Mouse (Mus musculus) myocyte (in vitro differentiated cells): ENCODE results near the gene Polr3g. TPM values are rescaled to one million over a fixed set of nuclear protein-coding genes. Genes with fewer than 3 reads are reported as not detected.
A peak's percentile ranks its signal among the peaks of the same experiment; 100 is the strongest.

ENCODE experiments used
- H3K27me3 ChIP-seq: one replicate; pipeline ENCODE4 v1.6.1; 2011; ENCODE audit not compliant: control insufficient read depth, insufficient read depth, insufficient read length
- H3K36me3 ChIP-seq: one replicate; pipeline ENCODE4 v1.6.1; 2011; ENCODE audit not compliant: control insufficient read depth, insufficient read depth
- H3K4me2 ChIP-seq: one replicate; pipeline ENCODE4 v1.6.1; 2011; ENCODE audit warnings: low read depth, control low read depth
- H3K4me3 ChIP-seq: one replicate; pipeline ENCODE4 v1.5.1; 2011; ENCODE audit warnings: mild to moderate bottlenecking, control low read depth, moderate library complexity
- H3K79me2 ChIP-seq: one replicate; pipeline ENCODE4 v1.6.1; 2011; ENCODE audit not compliant: control insufficient read depth, insufficient read depth
- H3ac ChIP-seq: one replicate; pipeline ENCODE4 v1.6.1; 2011; ENCODE audit not compliant: control insufficient read depth, insufficient read length
- CEBPB ChIP-seq: IDR thresholded peaks from 2 replicates; pipeline ENCODE4 v1.6.1; 2011; ENCODE audit warnings: mild to moderate bottlenecking, moderate library complexity; ENCODE audit not compliant: poor library complexity, insufficient read depth, severe bottlenecking
- E2F4 ChIP-seq: IDR thresholded peaks from one replicate; pipeline ENCODE4 v1.6.1; 2011; ENCODE audit warnings: mild to moderate bottlenecking, control low read depth, moderate library complexity; ENCODE audit not compliant: insufficient read depth
- MAX ChIP-seq: IDR thresholded peaks from one replicate; pipeline ENCODE4 v1.6.1; 2011; ENCODE audit warnings: low read depth, mild to moderate bottlenecking, control low read depth
- MYOD1 ChIP-seq, 3 experiments: IDR thresholded peaks; one replicate each; pipeline ENCODE4 v1.6.1; 2011; ENCODE audit warnings: control low read depth in 2 of 3, low read depth in 2 of 3, mild to moderate bottlenecking in 2 of 3, moderate library complexity in 1 of 3; ENCODE audit not compliant: insufficient read length in 2 of 3, control insufficient read depth in 1 of 3
- MYOG ChIP-seq, 3 experiments: IDR thresholded peaks; one replicate each; pipeline ENCODE4 v1.6.1; 2011; ENCODE audit warnings: control low read depth in 2 of 3, low read depth in 2 of 3, mild to moderate bottlenecking in 2 of 3; ENCODE audit not compliant: insufficient read length in 2 of 3, control insufficient read depth in 1 of 3, insufficient read depth in 1 of 3
- POLR2A ChIP-seq: IDR thresholded peaks from one replicate; pipeline ENCODE4 v1.6.1; 2011; ENCODE audit warnings: low read depth, mild to moderate bottlenecking, control low read depth, moderate library complexity; ENCODE audit not compliant: insufficient read length
- POLR2AphosphoS2 ChIP-seq: IDR thresholded peaks from one replicate; pipeline ENCODE4 v1.6.1; 2011; ENCODE audit warnings: low read depth, control low read depth; ENCODE audit not compliant: insufficient read length
- REST ChIP-seq: IDR thresholded peaks from one replicate; pipeline ENCODE4 v1.6.1; 2011; ENCODE audit warnings: mild to moderate bottlenecking, control low read depth, moderate library complexity; ENCODE audit not compliant: insufficient read depth, insufficient read length
- SRF ChIP-seq: IDR thresholded peaks from one replicate; pipeline ENCODE4 v1.6.1; 2011; ENCODE audit warnings: low read depth; ENCODE audit not compliant: control insufficient read depth, insufficient read length
- TCF12 ChIP-seq: IDR thresholded peaks from one replicate; pipeline ENCODE4 v1.6.1; 2011; ENCODE audit warnings: mild to moderate bottlenecking, control low read depth; ENCODE audit not compliant: poor library complexity, insufficient read depth, severe bottlenecking
- TCF3 ChIP-seq: IDR thresholded peaks from one replicate; pipeline ENCODE4 v1.6.1; 2011; ENCODE audit warnings: low read depth, control low read depth; ENCODE audit not compliant: insufficient read length
- USF1 ChIP-seq: IDR thresholded peaks from one replicate; pipeline ENCODE4 v1.6.1; 2011; ENCODE audit warnings: low read depth, mild to moderate bottlenecking, control low read depth, moderate library complexity
- polyA plus RNA-seq: library from polyadenylated mRNA; unstranded; fragments of >200 nt; fragmentation: generic; extraction: Trizol; gene quantifications from one replicate; pipeline ENCODE4 v1.2.1, GENCODE M21; 2012; ENCODE audit warnings: missing spikeins

Gene Polr3g
- polyA plus RNA-seq, 1 experiment = 3.5 TPM

DNA sequence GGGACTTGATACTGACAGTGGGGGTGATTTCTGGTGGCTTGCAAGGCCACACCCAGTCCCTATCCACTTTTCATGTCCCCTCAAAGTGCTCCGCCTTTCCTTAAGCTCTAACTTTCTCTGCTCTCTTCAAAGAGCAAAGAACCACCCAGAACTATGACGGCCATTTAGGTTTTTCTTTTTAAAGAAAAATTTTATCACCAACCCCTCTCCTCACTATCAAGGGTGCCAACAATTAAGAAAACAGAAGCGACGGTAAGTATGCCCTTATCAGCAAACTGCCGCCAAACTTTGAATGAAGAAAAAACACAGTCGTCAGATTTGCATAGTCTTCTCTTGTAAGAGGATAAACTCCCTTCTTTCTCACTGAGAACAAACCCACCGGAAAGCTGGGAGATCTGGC is 547 bp downstream of the Polr3g start:
- Histone ChIP-seq H3K79me2 (peaks cover 28% of the 10 kb centered on the region), H3K4me3 (peak overlapping the region; percentile 59), H3K36me3 (no peaks in the 10 kb centered on the region), H3ac (no peak overlapping the region), H3K4me2 (peak overlapping the region; percentile 75), H3K27me3 (no peaks in the 10 kb centered on the region)
- TF ChIP-seq POLR2AphosphoS2 = no peak
- no peak for TF ChIP-seq TCF12
- no peak for TF ChIP-seq MYOG (IDR thresholded peaks at IDR 0.05; ENCODE audit: control insufficient read depth in 1 of 3, insufficient read depth in 1 of 3, insufficient read length in 2 of 3, low read depth in 2 of 3)
- no peak for TF ChIP-seq POLR2A
- no peak for TF ChIP-seq CEBPB
- TF ChIP-seq USF1 = no peak
- no peak for TF ChIP-seq TCF3
- no peak for TF ChIP-seq MYOD1 (IDR thresholded peaks at IDR 0.05; ENCODE audit: control insufficient read depth in 1 of 3, insufficient read length in 2 of 3, low read depth in 2 of 3)

DNA sequence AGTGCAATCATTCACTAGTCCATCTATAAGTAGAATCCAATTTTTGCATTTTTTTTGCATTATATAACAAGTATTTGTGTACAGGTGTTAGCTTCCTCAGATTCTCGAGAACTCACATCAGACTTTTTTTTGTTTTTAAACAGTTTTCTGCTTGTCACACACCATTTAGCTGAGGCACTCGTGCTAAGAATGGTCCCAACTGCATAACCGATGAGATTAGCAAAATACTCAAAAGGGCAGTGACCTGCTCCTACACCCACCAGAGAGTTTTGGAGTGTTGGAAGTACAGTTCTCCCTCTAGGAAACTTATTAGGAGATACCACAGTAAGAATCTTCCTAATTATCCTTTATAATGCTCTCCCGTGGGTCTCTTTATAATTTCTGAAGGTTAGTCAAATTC is 1.0 kb downstream of the Polr3g start:
- H3K4me2 ChIP-seq = peak overlapping the region; percentile 75
- H3K79me2 ChIP-seq = peaks cover 31% of the 10 kb centered on the region
- H3K27me3 ChIP-seq = no peaks in the 10 kb centered on the region
- no peaks in the 10 kb centered on the region for H3K36me3 ChIP-seq
- no peak overlapping the region for H3ac ChIP-seq
- TF ChIP-seq USF1 (no peak), POLR2AphosphoS2 (no peak), POLR2A (no peak), SRF (no peak), REST (no peak), MAX (no peak), TCF12 (no peak), E2F4 (no peak), MYOD1 (IDR thresholded peaks at IDR 0.05; ENCODE audit: control insufficient read depth in 1 of 3, insufficient read length in 2 of 3, low read depth in 2 of 3) (no peak), MYOG (IDR thresholded peaks at IDR 0.05; ENCODE audit: control insufficient read depth in 1 of 3, insufficient read depth in 1 of 3, insufficient read length in 2 of 3, low read depth in 2 of 3) (no peak), TCF3 (no peak), CEBPB (no peak)
- H3K4me3 ChIP-seq = peak overlapping the region; percentile 59

DNA sequence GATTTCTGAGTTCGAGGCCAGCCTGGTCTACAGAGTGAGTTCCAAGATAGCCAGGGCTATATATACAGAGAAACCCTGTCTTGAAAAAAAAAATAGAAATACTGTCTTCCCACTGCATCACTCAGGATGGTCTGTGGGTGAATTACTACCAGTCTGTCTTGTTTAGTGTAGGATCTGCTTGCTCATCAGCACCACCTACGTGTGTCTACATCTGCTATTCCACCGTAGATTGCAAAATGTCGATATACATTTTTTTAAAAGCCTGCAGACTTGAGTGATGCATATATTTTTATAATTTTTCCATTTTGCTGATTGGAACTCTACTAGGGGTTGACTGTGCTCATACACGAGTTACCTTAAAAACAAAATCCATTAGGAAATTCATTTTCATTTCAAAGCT is 4.5 kb downstream of the Polr3g start:
- H3K36me3 ChIP-seq = no peaks in the 10 kb centered on the region
- H3K4me3 ChIP-seq = no peak overlapping the region
- H3K27me3 ChIP-seq = no peaks in the 10 kb centered on the region
- H3K79me2 ChIP-seq = peaks cover 41% of the 10 kb centered on the region
- no peak overlapping the region for H3ac ChIP-seq
- no peak overlapping the region for H3K4me2 ChIP-seq
- TF ChIP-seq CEBPB (no peak), MAX (no peak), POLR2AphosphoS2 (no peak), E2F4 (no peak), MYOG (IDR thresholded peaks at IDR 0.05; ENCODE audit: control insufficient read depth in 1 of 3, insufficient read depth in 1 of 3, insufficient read length in 2 of 3, low read depth in 2 of 3) (no peak), POLR2A (no peak), SRF (no peak), MYOD1 (IDR thresholded peaks at IDR 0.05; ENCODE audit: control insufficient read depth in 1 of 3, insufficient read length in 2 of 3, low read depth in 2 of 3) (no peak), USF1 (no peak)

DNA sequence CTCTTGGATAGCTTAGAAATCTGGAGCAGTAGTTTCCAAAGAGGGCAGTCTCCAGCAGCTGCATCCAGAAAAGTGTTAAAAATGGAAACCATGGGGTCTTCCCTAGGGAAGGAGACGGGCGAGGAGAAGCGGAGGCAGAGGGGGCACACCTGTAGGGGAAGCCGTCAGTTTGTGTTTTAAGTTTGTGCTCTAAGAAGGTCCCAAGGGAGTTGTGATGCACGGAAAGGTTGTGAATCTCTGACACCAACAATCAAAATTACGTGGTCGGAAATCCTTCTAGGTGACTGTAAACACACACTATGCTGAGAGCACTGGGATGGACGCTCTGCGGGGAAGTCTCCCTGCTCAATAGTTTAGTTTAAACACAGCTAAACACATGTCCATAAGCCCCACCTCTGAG is 7.2 kb downstream of the Polr3g start:
- TF ChIP-seq CEBPB = no peak
- TF ChIP-seq SRF = no peak
- no peak for TF ChIP-seq MYOG (IDR thresholded peaks at IDR 0.05; ENCODE audit: control insufficient read depth in 1 of 3, insufficient read depth in 1 of 3, insufficient read length in 2 of 3, low read depth in 2 of 3)
- TF ChIP-seq TCF3 = no peak
- no peak for TF ChIP-seq MAX
- TF ChIP-seq E2F4 = no peak
- TF ChIP-seq POLR2AphosphoS2 = no peak
- TF ChIP-seq TCF12 = no peak
- no peak for TF ChIP-seq REST
- TF ChIP-seq POLR2A = no peak
- no peak for TF ChIP-seq MYOD1 (IDR thresholded peaks at IDR 0.05; ENCODE audit: control insufficient read depth in 1 of 3, insufficient read length in 2 of 3, low read depth in 2 of 3)
- no peak for TF ChIP-seq USF1
- H3ac ChIP-seq = no peak overlapping the region
- H3K27me3 ChIP-seq = no peaks in the 10 kb centered on the region
- no peak overlapping the region for H3K4me3 ChIP-seq
- H3K79me2 ChIP-seq = peaks cover 25% of the 10 kb centered on the region
- H3K4me2 ChIP-seq = no peak overlapping the region
- H3K36me3 ChIP-seq = no peaks in the 10 kb centered on the region

DNA sequence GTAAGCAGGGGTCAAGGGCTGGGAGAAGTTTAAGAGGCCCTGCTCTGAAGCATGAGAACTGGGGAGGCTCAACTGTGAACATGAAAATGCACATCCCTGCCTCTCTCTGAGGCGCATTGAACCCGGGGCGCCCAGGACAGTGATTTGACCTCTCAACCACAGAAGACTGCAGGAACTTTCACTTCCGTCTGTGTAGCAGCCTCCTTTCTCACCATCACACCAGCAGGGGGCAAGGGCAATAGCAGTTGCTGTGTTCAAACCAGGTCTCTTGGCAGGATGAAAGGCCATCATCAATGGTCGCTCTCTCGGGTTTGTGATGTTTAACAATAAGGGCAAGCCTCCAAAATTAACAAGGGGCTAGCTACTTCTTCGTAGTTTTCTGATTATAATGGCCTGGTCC is 7.7 kb downstream of the Polr3g start:
- Histone ChIP-seq H3K27me3 (no peaks in the 10 kb centered on the region), H3K79me2 (peaks cover 23% of the 10 kb centered on the region), H3K36me3 (peaks cover 4% of the 10 kb centered on the region), H3ac (no peak overlapping the region), H3K4me3 (no peak overlapping the region), H3K4me2 (no peak overlapping the region)
- TF ChIP-seq CEBPB = no peak
- no peak for TF ChIP-seq SRF
- TF ChIP-seq MYOG (IDR thresholded peaks at IDR 0.05; ENCODE audit: control insufficient read depth in 1 of 3, insufficient read depth in 1 of 3, insufficient read length in 2 of 3, low read depth in 2 of 3) = no peak
- no peak for TF ChIP-seq POLR2AphosphoS2
